Mouse (Mus musculus) CH12.LX (cell line): ENCODE data around the gene Maz. TPM values are rescaled to one million over a fixed set of nuclear protein-coding genes. Genes with fewer than 3 reads are reported as not detected.

Experiments
- DNase-seq: peaks from one replicate; pipeline ENCODE4 v3.0.0-alpha.2; 2013; ENCODE audit errors: extremely low read depth
- H3K27ac ChIP-seq: 2 replicates; pipeline ENCODE4 v1.5.1; 2012; ENCODE audit warnings: low read depth, mild to moderate bottlenecking, control low read depth, moderate library complexity; ENCODE audit not compliant: insufficient read depth
- H3K27me3 ChIP-seq: replicated peaks from 2 replicates; pipeline ENCODE3; 2012; ENCODE audit warnings: inconsistent platforms
- H3K36me3 ChIP-seq, 2 experiments: replicated peaks in 1 of 2; 2 replicates each; pipeline versions ENCODE3 to v1.6.1; 2012; ENCODE audit warnings: inconsistent platforms in 1 of 2, low read length in 1 of 2, mild to moderate bottlenecking in 1 of 2, mixed read lengths in 1 of 2, moderate library complexity in 1 of 2; ENCODE audit not compliant: control insufficient read depth in 1 of 2, insufficient read depth in 1 of 2
- H3K4me1 ChIP-seq, 2 experiments: 2 replicates each; pipeline ENCODE4 v1.6.1; 2012; ENCODE audit warnings: inconsistent platforms in 1 of 2, moderate library complexity in 1 of 2; ENCODE audit not compliant: insufficient read depth in 2 of 2, control insufficient read depth in 1 of 2
- H3K4me2 ChIP-seq: 2 replicates; pipeline ENCODE4 v1.6.1; 2012; ENCODE audit warnings: low read depth, mild to moderate bottlenecking, control low read depth; ENCODE audit not compliant: poor library complexity, insufficient read depth, severe bottlenecking
- H3K4me3 ChIP-seq, 3 experiments: fragments of 150-350 bp in 1 of 3; sonication (generic) in 1 of 3; replicated peaks in 1 of 3; 2 replicates each; pipeline versions ENCODE3 to v1.5.1; 2011 to 2012; ENCODE audit warnings: low read depth in 2 of 3, low read length in 2 of 3, mild to moderate bottlenecking in 2 of 3, moderate library complexity in 2 of 3, control low read depth in 1 of 3, improper control_type of control experiment in 1 of 3, inconsistent platforms in 1 of 3, mixed read lengths in 1 of 3; ENCODE audit not compliant: poor library complexity in 1 of 3
- H3K79me2 ChIP-seq: replicated peaks from 2 replicates; pipeline ENCODE4 v1.6.1; 2012; ENCODE audit warnings: mild to moderate bottlenecking, moderate library complexity; ENCODE audit not compliant: control insufficient read depth, poor library complexity, insufficient read depth, severe bottlenecking; ENCODE audit errors: extremely low read depth
- H3K9ac ChIP-seq: 2 replicates; pipeline ENCODE4 v1.6.1; 2012; ENCODE audit warnings: low read depth, mild to moderate bottlenecking, control low read depth, moderate library complexity; ENCODE audit not compliant: insufficient read depth
- H3K9me3 ChIP-seq: replicated peaks from 2 replicates; pipeline ENCODE3; 2012; ENCODE audit warnings: low read length, inconsistent platforms, mixed read lengths
- CHD1 ChIP-seq: IDR thresholded peaks from 2 replicates; pipeline ENCODE4 v1.6.1; 2012; ENCODE audit warnings: low read depth, low read length, improper control_type of control experiment, inconsistent platforms
- CHD2 ChIP-seq: IDR thresholded peaks from 2 replicates; pipeline ENCODE4 v1.6.1; 2011; ENCODE audit warnings: low read length, improper control_type of control experiment
- CTCF ChIP-seq, 2 experiments: IDR thresholded peaks in 1 of 2; conservative IDR thresholded peaks in 1 of 2; 2 replicates each; pipeline ENCODE4 v1.5.1; 2011 to 2012; ENCODE audit warnings: low read depth in 2 of 2, low read length in 2 of 2, improper control_type of control experiment in 1 of 2, inconsistent platforms in 1 of 2, mild to moderate bottlenecking in 1 of 2, moderate library complexity in 1 of 2
- ELF1 ChIP-seq: IDR thresholded peaks from 2 replicates; pipeline ENCODE4 v1.6.1; 2014; ENCODE audit warnings: low read depth, mild to moderate bottlenecking, inconsistent platforms, low read length, improper control_type of control experiment
- ETS1 ChIP-seq: conservative IDR thresholded peaks from 2 replicates; pipeline ENCODE4 v1.6.1; 2012; ENCODE audit warnings: low read depth, mild to moderate bottlenecking, inconsistent platforms, low read length, improper control_type of control experiment, moderate library complexity
- HCFC1 ChIP-seq: IDR thresholded peaks from 2 replicates; pipeline ENCODE4 v1.6.1; 2012; ENCODE audit warnings: low read depth, mild to moderate bottlenecking, inconsistent platforms, low read length, improper control_type of control experiment
- KAT2A ChIP-seq: IDR thresholded peaks from 2 replicates; pipeline ENCODE4 v1.6.1; 2012; ENCODE audit warnings: low read length, improper control_type of control experiment, inconsistent platforms; ENCODE audit not compliant: insufficient replicate concordance
- MAFK ChIP-seq: IDR thresholded peaks from 2 replicates; pipeline ENCODE4 v1.6.1; 2011; ENCODE audit warnings: low read length, improper control_type of control experiment; ENCODE audit not compliant: insufficient replicate concordance
- MAX ChIP-seq: IDR thresholded peaks from 2 replicates; pipeline ENCODE4 v1.6.1; 2011; ENCODE audit warnings: low read length, improper control_type of control experiment
- MAZ ChIP-seq: IDR thresholded peaks from 2 replicates; pipeline ENCODE4 v1.6.1; 2012; ENCODE audit warnings: low read depth, mild to moderate bottlenecking, inconsistent platforms, low read length, improper control_type of control experiment, moderate library complexity
- MEF2A ChIP-seq: IDR thresholded peaks from 2 replicates; pipeline ENCODE4 v1.6.1; 2014; ENCODE audit warnings: low read depth, mild to moderate bottlenecking, inconsistent platforms, low read length, improper control_type of control experiment, borderline replicate concordance
- MXI1 ChIP-seq: IDR thresholded peaks from 2 replicates; pipeline ENCODE4 v1.6.1; 2011; ENCODE audit warnings: mild to moderate bottlenecking, low read depth, low read length, improper control_type of control experiment
- NELFE ChIP-seq: IDR thresholded peaks from 2 replicates; pipeline ENCODE4 v1.6.1; 2011; ENCODE audit warnings: low read depth, low read length, improper control_type of control experiment
- PAX5 ChIP-seq: IDR thresholded peaks from 2 replicates; pipeline ENCODE4 v1.6.1; 2012; ENCODE audit warnings: low read length, inconsistent platforms, mixed read lengths
- POLR2A ChIP-seq: IDR thresholded peaks from 2 replicates; pipeline ENCODE4 v1.6.1; 2011; ENCODE audit warnings: low read depth, mild to moderate bottlenecking, improper control_type of control experiment, low read length
- POLR2AphosphoS2 ChIP-seq: IDR thresholded peaks from 2 replicates; pipeline ENCODE4 v1.6.1; 2011; ENCODE audit warnings: low read depth, low read length, improper control_type of control experiment
- RAD21 ChIP-seq: IDR thresholded peaks from 2 replicates; pipeline ENCODE4 v1.6.1; 2011; ENCODE audit warnings: low read depth, mild to moderate bottlenecking, low read length, improper control_type of control experiment, moderate library complexity
- RCOR1 ChIP-seq: conservative IDR thresholded peaks from 2 replicates; pipeline ENCODE4 v1.6.1; 2012; ENCODE audit warnings: low read depth, mild to moderate bottlenecking, inconsistent platforms, low read length, improper control_type of control experiment
- SMC3 ChIP-seq: IDR thresholded peaks from 2 replicates; pipeline ENCODE4 v1.6.1; 2011; ENCODE audit warnings: low read depth, low read length, improper control_type of control experiment
- USF1 ChIP-seq: IDR thresholded peaks from 2 replicates; pipeline ENCODE4 v1.6.1; 2014; ENCODE audit warnings: low read depth, mild to moderate bottlenecking, inconsistent platforms, low read length, improper control_type of control experiment
- ZKSCAN1 ChIP-seq: IDR thresholded peaks from 2 replicates; pipeline ENCODE4 v1.6.1; 2012; ENCODE audit warnings: low read depth, inconsistent platforms, low read length, improper control_type of control experiment, borderline replicate concordance
- ZNF384 ChIP-seq: IDR thresholded peaks from 2 replicates; pipeline ENCODE4 v1.6.1; 2012; ENCODE audit warnings: low read depth, low read length, improper control_type of control experiment, inconsistent platforms
- dilution Hi-C: fragments of 300-500 bp; cut with MboI; formaldehyde crosslinking; loops from 2 replicates; pipeline ENCODE4 v1.14.3; 2020; ENCODE audit warnings: low sequenced_read_pairs; ENCODE audit not compliant: extremely low pct_unique_long_range_greater_than_20kb, extremely low pct_ligation_motif_present
- in situ Hi-C: fragments of 300-500 bp; cut with MboI; formaldehyde crosslinking; loops from 3 replicates; pipeline ENCODE4 v1.14.3; 2019; ENCODE audit warnings: low sequenced_read_pairs, low pct_ligation_motif_present, low pct_unique_long_range_greater_than_20kb, mixed read lengths
- polyA plus RNA-seq: library from polyadenylated mRNA; unstranded; fragments of >175 nt; gene quantifications from 2 replicates; pipeline ENCODE4 v1.2.1, GENCODE M21; 2012; ENCODE audit warnings: low read depth; ENCODE audit not compliant: insufficient read length
- total RNA-seq, 2 experiments: library from RNA; depleted of rRNA; stranded (reverse); fragments of 300-350 nt in 1 of 2; fragments of >200 nt in 1 of 2; gene quantifications; 2 replicates each; pipeline ENCODE4 v1.2.3; 2012 to 2014

The Maz gene
- total and polyA plus RNA-seq, 3 experiments: 87.0 to 219 (median 91.2) TPM

DNA sequence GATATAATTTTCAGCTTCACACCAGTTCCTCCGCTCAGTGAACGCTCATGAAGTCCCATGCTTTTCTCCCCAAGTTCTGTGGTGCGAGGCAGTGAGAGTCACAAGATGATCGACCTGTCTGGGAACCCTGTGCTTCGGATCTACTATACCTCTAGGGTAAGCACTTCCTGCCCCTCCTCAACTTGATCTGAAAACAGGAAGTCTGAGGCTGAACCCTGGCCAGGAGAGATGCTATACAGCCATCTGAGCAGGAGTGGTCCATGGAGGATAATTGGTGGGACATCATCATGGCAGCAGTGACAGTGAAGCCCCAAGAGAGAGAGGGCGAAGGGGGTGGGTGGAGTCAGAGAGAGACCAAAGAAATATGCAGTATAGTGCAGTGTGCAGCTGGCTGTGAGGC, 48.0 kb downstream of the Maz start:
- H3K27ac ChIP-seq: no peak overlapping the region
- H3K36me3 ChIP-seq: peaks cover 28 to 65% of the 10 kb centered on the region in 2 experiments
- H3K4me3 ChIP-seq: no peak overlapping the region
- no peak overlapping the region for H3K4me2 ChIP-seq
- H3K27me3 ChIP-seq: no peaks in the 10 kb centered on the region
- no peak for DNase-seq
- TF ChIP-seq PAX5 (no peak), USF1 (no peak), RAD21 (no peak), ETS1 (no peak), CHD1 (no peak)
- H3K79me2 ChIP-seq: peaks cover 17% of the 10 kb centered on the region
- in situ Hi-C loops (loop anchor here (25.0 kb wide), 1 partner anchor 808 kb away; the partner anchor contains the start of genes Gm49388 and Setd1a), dilution Hi-C loops (no loop called here)
- H3K4me1 ChIP-seq: peaks cover 10 to 38% of the 10 kb centered on the region in 2 experiments
- H3K9me3 ChIP-seq: no peaks in the 10 kb centered on the region
- H3K9ac ChIP-seq: no peak overlapping the region

GRCm38 (mm10) chr7:126976878-126977459, 49.9 kb downstream of the Maz start:
- H3K4me2 ChIP-seq: peak overlapping the region; percentile 76
- in situ Hi-C loops: loop anchor here (25.0 kb wide), 1 partner anchor 810 kb away; the partner anchor contains the start of genes Gm49388 and Setd1a

GRCm38 (mm10) chr7:126975950-126976866, 50.6 kb downstream of the Maz start, which contains the start of gene Cdiptos:
TSS of gene Cdiptos (minus strand) at chr7:126976098.
- dilution Hi-C loops: no loop called here
- peak within 1 kb of the TSS; percentile 76 for H3K4me2 ChIP-seq
- H3K79me2 ChIP-seq: peaks cover 17% of the 10 kb centered on the region
- H3K27me3 ChIP-seq: no peaks in the 10 kb centered on the region
- peaks cover 28 to 59% of the 10 kb centered on the region in 2 experiments for H3K36me3 ChIP-seq
- in situ Hi-C loops: loop anchor here (25.0 kb wide), 1 partner anchor 811 kb away; the partner anchor contains the start of genes Gm49388 and Setd1a
- peak within 1 kb of the TSS; percentile 76 to 98 (median 97) for H3K4me3 ChIP-seq
- DNase-seq: peak; percentile 97
- peaks cover 10 to 38% of the 10 kb centered on the region in 2 experiments for H3K4me1 ChIP-seq
- peak within 1 kb of the TSS; percentile 89 for H3K9ac ChIP-seq
- no peaks in the 10 kb centered on the region for H3K9me3 ChIP-seq
- H3K27ac ChIP-seq: peak within 1 kb of the TSS; percentile 54; the same call in 1 of the 2 replicates
- TF ChIP-seq CHD2 (peak; percentile 64; the same call in 1 of the 2 replicates), CTCF (conservative IDR thresholded peaks at IDR 0.05 in 1 of 2, IDR thresholded peaks at IDR 0.05 in 1 of 2; ENCODE audit: low read depth in 2 of 2, low read length in 2 of 2) (peak; percentile 76 to 92), NELFE (no peak), POLR2AphosphoS2 (no peak), SMC3 (peak; percentile 42), USF1 (no peak), ELF1 (peak; percentile 77), MAZ (no peak; the same call in 1 of the 2 replicates), HCFC1 (peak; percentile 88), MAX (peak; percentile 93), RCOR1 (0 out of 2 replicates have a peak, but pooled peaks have one; percentile 51), MXI1 (peak; percentile 91), POLR2A (peak; percentile 49), PAX5 (no peak), ETS1 (peak; percentile 64), KAT2A (0 out of 2 replicates have a peak, but pooled peaks have one; percentile 64), MEF2A (peak; percentile 87)

More at GRCm38 (mm10) chr7:126976878-126977459, 49.9 kb downstream of the Maz start:
- Histone ChIP-seq H3K9me3 (no peaks in the 10 kb centered on the region), H3K27ac (no peak overlapping the region), H3K4me1 (peaks cover 10 to 38% of the 10 kb centered on the region in 2 experiments), H3K4me3 (peak overlapping the region; percentile 76 to 98 (median 97)), H3K79me2 (peaks cover 17% of the 10 kb centered on the region), H3K9ac (peak overlapping the region; percentile 89), H3K27me3 (no peaks in the 10 kb centered on the region), H3K36me3 (peaks cover 28 to 58% of the 10 kb centered on the region in 2 experiments)
- TF ChIP-seq ZKSCAN1 (no peak), ZNF384 (no peak), MAFK (no peak), MAX (no peak), CHD1 (no peak), NELFE (no peak)
- dilution Hi-C loops: no loop called here
- no peak for DNase-seq
